Mouse (Mus musculus) cortical plate, adult 2 months (tissue): ENCODE data around the gene Acbd5.

Experiments
- CTCF ChIP-seq: fragments of 200-500 bp; IDR thresholded peaks from 2 replicates; pipeline ENCODE4 v1.5.1; 2011; ENCODE audit warnings: mild to moderate bottlenecking, control low read depth, low read length; ENCODE audit not compliant: insufficient read depth; ENCODE audit errors: extremely low read depth
- POLR2A ChIP-seq: fragments of 200-500 bp; IDR thresholded peaks from 2 replicates; pipeline ENCODE4 v1.6.1; 2011; ENCODE audit warnings: mild to moderate bottlenecking, low read length, control low read depth; ENCODE audit not compliant: insufficient read depth; ENCODE audit errors: extremely low read depth

DNA sequence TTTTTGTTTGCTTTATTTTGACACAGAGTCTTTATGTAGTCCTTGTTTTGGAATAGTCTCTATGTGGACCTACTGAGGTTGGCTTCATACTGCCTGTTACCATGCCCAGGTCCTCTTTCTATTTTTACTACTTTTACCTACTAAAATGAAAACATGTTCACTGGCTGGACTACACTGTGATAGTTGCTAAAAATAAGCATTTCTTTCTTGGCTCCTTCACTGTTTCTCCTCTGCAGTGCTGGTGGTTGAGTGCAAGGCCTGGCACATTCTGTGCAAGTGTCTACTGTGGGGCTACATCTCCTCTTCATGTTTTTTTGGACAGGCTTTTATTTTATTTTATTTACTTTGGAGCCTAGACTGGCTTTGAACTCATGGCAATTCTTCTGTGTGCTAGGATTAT, 51.6 kb downstream of the Acbd5 start:
- TF ChIP-seq CTCF, result no peak
- TF ChIP-seq POLR2A, result no peak
